Mouse (Mus musculus) cerebellum, adult 9-10 months (tissue): ENCODE data around the gene Susd2.

Experiments used
- DNase-seq: peaks from one replicate; pipeline ENCODE4 v3.0.0; 2022

Susd2 gene

DNA sequence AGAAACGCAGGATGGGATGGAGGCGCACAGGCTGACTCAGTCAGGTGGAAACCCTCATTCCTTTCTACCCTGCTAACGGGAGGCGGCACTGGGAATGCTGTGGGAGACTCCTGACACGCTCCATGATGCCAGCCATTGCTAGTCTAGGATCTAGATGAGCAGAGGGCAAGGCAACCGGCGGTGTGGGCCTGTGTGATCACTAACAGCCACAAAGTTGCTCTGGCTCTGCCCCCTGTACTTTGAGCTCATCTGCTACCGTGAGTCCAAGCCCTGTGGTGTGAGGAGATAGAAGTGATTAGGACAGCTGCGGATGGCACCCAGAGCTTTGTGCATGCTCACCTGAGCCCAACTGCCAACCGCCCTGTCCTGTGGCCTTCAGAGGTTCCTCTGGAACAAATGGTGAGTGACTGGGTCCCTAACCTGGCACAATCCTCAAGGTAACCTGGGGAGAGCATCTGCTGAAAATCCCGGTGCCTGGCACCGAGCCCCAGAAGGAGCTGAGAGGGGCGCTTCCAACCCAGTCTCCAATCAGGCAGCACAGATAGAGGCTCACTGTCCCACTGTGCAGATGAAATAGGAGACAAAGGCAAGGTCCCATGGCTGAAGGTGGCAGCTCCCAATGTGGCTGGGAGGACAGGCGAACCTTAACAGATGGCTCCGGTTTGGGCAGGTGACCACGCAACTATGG, 7.7 kb upstream of the Susd2 start:
- no peak for DNase-seq

DNA sequence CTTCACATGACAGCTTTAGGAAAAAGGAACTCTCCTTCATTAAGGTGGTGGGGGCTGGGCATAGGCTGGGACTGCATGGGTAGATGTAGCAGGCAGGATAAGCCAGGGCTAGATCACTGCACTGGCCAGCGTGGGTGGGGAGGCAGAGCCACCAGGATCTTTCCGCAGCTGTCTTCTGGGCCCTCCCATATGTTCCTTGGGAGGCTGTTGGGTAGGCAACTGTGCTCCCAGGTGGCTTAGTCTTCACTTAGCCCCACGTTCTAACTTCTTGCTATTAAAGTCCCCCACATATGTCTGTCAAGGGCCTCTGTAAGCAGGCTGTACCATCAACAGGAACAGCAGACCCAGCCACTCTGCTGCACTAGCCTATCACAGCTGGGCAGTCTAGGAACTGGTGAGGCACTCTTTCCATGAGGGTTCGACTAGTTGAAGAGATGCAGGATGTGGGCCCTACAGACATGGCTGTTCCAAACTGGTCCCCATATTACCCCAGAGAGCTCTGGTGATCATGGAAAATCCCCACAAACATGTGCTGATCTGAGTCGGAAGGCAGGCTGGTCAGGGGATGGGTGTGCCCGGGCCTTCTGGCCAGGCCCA, 6.6 kb upstream of the Susd2 start:
- no peak for DNase-seq

DNA sequence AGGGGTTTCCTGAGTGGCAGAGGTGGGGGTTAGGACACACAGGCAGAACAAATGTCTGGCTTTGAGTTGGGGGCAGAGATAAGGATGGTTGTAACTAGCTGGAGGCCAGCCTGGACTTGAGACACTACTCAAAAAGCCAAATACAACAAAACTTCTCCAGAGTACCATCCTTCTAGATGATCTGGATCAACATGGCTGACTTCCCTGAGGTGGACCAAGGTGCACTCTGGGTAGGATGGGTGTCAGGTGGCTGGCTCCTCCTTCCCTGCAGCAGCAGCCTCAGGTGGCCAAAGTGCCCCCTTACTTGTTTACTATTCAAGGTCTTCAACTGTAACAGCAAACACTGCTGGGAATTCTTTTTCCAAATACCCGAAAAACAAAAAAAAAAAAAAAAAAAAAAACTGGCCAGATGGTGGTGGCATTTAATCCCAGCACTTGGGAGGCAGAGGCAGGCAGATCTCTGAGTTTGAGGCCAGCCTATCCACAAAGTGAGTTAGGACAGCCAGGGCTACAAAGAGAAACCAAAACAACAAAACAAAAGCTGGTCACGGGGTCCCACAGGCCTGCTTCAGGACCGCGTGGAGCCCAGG, 5.7 kb upstream of the Susd2 start:
- DNase-seq, result no peak

DNA sequence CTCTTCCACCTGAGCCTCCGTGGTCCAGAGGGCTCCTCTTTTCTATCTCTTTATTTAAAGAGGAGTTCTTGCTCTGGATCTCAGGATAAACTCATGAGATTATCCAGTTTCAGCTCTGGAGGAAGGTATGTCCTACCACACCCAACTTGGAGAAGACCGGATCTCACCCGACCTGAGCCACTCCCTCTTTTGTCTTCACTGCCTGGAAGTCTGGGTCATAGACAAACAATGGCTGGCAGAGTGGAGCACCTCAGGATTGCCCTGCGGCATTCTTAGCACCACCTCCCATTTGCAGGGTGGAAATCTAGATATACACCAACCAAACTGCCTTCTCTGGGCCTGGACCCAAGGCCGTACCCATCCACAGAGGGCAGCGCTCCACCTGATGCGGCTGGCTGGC, 5.2 kb upstream of the Susd2 start:
- no peak for DNase-seq

DNA sequence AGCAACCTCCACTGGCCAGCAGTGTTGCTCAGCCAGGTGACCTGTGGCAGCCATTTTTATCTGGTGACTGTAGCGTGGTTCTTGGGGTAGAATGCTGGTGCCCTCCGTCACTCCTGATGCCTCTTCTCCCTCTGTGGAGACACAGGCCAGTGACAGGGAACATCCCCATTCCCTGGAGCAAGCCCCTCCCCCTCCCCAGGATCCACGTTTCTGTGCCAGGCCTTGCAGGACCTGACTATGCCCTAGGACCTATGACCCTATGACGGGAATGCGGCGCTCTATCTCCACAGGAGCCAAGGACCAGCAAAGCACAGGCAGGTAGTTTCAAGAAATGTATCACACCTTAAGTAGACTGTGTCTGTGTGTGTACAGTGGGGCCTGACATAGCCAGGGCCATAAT, 4.3 kb upstream of the Susd2 start:
- DNase-seq, result no peak

DNA sequence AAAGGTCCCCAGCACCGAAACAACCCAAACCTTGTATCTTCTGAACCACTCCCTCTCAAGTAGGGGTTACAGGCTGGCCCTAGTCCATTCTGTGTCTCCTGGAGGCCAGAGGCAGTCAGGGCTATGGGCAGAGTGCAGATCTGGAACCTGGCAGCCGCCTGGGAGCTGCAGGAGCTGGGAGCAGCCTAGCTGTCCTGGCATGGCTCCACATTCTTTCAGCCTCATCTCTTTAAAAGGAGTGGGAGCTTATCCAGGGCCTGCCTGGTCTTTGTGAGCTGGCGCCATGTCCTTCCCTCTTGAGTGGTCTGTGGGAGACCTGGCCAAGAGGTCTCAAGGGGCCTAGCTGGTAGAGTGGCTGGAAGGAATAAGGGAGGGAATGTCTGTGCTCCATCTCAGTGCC, 3.6 kb upstream of the Susd2 start:
- peak; percentile 70 for DNase-seq

DNA sequence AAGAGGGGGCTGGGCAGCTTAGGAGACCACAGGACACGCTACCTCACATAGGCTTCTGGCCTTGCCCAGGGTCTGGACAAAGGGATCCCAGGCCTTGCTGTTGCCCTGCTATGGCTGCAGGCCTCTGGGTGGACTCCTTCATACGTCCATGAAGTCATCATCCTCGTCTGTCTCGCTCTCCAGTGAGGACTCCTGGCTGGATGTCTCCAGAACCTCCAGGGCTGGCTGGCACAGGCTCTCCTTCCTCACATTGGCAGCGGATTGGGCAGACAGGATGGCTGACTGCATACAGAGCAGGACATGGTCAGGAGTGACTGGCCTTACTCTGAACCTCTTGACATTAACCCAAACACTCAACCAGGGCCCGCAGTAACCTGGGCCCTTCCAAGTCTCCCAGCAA, 2.6 kb upstream of the Susd2 start:
- peak; percentile 60 for DNase-seq

DNA sequence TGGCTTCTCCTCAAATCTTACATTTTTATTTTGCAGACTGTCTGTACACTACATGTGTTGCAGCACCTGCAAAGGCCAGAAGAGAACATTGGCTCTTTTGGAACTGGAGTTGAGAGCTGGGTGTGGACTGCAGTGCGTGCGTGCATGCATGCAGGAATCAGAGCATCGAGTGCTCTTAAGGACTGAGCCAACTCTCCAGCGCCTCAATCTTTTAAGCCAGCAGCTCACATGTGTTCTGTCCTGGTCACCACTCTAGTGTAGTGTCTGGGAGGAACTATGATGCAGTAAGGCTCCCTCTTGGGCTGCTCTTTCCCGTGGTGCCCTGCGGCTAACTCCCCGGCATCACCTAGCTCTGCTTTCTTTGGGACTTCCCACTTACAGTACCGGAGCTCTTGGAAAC, 1.8 kb upstream of the Susd2 start:
- peak; percentile 32 for DNase-seq

DNA sequence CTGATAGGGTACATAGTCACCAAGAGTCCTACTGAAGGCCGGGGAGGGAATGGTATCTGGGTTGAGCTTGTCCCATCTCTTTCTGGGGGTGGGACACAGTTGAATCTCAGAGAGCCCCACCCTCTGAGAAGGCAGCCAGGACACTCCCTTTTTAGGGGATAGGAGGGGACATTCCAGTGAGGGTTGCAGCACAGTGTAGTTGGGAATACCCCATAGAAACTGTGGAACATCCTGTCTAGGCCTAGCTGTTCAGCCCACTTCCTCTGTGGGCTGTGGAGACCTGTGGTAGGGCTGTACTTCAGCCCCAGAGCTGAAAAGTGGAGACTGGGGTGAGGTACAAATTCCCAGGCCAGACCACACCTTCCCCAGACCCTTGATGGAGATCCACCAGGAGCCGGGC, 917 bp downstream of the Susd2 start:
- no peak for DNase-seq

DNA sequence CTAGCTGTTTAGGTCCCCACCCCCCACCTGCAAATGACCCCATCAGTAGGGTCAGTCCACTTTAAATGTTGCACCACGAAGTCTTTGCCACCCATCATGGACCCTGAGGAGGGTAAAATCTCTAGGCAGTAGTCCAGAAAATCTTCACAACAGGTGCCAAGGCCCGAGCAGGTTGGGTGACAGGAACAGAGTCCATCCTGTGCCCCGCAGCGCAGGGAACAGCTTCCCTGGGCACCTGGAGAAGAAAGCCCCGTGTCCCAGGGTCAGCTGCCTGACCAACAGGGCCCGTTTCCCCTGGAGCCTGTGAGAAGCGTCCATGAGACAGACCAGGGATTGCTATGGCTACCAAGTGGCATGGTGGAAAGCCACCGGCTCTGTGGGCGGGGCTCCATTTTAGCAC, 1.4 kb downstream of the Susd2 start:
- peak; percentile 57 for DNase-seq

DNA sequence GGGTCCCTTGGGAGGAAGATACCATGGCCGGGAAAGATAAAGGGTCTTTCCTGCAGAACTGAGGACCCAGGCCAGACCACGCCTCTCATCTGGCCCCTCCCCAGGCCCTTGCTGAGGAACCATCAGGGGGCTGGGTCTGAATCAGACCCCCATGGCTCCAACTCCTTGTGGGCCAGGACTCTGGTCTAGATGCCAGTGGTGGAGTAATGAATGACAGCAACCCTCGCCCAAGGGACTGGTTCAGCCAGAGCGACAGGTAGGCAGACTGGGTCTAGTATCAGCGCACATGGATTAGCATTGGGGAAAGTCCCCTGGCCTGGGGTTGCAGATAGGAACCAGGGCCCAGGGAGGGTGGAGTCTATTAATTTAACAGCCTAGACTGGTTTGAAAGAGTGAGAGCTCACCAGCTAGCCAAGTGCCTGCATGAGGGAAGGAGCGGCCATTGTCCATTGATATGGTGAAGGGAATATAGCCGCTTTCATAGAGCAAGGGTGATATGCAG, 2.0 kb downstream of the Susd2 start:
- peak; percentile 51 for DNase-seq

DNA sequence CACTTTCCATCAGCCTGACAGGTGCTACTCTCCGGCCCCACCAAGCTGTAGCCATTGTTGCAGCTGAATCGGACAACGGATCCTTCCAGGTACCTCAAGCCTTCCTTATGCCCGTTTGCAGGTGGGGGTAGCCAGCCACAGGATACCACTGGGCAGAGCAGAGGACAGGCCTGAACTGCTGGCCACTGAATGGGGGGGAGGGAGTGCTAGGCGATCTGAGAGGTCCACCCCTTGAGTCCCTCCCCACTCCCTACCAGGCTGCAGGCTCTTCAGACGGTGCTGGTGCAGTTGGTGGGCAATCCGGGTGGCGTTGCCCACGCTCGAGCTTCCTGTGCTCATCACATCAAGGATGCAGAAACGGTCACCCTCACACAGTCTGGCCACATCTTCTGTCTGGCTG, 6.1 kb downstream of the Susd2 start:
- peak; percentile 22 for DNase-seq

DNA sequence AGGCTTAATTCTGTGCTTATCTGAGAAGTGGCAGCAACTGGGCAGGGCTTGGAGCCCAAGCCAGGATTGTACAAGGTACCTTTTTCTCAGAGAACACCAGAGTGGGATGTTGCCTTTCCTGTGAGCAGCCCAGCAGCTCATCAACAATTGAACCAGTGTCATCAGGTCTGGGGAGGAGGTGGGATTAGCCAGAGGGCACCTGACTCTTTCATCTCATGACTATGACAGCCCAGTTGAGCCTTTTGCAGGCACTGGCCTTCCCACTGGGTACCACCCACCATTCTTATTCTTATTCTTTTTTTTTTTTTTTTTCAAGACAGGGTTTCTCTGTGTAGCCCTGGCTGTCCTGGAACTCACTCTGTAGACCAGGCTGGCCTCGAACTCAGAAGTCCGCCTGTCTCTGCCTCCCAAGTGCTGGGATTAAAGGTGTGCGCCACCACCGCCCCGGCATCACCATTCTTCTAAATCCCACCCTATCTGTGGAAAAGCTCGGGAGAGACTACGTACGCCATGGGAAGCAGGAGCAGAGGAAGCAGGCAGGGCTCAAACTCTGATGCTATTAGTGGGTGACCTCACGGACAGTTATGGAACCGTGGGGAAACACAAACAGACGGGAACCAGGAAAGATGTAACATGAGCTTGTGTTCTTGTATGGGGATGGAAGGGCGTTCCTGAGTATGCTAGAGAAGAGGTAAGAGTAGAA, 7.6 kb downstream of the Susd2 start:
- DNase-seq, result peak; percentile 24

DNA sequence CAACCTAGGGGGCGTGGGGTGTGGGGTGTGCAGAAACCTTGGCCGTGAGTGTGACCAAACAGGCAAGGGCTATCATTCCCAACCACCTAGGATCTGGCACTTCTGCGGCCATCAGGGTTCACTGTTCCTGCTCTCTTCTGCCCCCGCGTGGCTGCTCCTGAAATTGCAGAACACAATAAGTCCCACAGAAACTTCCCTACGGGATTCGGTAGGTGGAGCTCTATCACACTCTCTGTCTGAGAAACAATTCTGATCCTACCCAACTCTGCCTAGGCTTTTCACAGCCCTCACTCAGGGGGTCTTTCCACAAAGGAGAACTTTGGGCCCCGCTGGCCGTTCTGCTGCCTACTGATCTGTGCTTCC, 8.1 kb downstream of the Susd2 start:
- DNase-seq, result peak; percentile 95

DNA sequence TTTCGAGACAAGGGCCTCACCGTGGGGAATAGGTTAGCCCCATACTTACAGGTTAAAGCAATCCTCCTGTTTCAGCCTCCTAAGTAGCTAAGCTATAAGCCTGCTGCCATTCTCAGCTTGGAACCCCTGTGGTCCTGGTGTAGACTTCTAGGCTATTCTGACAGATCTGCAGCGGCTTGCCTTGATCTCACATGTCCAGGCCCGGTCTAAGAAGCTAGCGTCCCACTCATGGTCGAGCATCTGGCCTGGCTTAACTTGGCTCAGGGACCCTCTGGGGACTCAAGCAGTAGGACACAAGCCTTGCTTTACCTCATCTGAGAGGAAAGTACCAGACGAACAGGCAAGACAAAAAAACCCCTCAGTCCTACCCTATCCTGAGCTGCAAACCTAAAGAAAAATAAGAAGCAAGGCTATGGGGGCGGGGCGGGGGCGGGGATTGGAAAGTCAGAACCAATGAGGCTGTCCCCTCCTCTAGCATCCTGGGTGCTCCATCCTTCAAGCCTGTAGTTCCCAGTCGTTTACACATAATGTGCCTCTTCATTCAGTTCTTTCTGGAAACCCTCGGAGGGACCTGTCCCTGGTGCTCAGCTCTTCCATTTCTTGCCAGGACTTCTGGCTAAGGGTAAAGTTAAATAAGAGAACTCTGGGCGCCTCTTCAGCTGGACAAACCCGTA, 8.7 kb downstream of the Susd2 start:
- DNase-seq, result peak; percentile 37

DNA sequence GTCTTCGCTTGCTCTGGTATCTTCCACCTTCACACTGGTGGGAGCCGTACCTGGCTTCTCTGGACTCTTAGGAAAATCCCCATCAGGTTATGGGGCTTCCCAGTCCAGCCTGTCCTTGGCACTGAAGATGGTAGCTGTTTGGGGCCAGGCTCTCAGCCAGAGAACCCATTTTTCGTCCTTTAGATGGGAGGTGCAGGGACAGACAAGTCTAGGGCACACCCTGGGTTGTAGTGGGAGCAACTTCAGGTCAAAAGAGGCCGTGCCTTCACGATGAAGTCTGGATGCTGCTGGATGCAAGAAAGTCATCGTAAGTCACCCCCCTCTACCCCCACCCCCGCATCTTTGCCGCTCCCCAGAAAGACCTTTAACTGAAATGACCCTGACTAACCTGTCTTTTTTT, 9.2 kb downstream of the Susd2 start:
- DNase-seq, result peak; percentile 26

DNA sequence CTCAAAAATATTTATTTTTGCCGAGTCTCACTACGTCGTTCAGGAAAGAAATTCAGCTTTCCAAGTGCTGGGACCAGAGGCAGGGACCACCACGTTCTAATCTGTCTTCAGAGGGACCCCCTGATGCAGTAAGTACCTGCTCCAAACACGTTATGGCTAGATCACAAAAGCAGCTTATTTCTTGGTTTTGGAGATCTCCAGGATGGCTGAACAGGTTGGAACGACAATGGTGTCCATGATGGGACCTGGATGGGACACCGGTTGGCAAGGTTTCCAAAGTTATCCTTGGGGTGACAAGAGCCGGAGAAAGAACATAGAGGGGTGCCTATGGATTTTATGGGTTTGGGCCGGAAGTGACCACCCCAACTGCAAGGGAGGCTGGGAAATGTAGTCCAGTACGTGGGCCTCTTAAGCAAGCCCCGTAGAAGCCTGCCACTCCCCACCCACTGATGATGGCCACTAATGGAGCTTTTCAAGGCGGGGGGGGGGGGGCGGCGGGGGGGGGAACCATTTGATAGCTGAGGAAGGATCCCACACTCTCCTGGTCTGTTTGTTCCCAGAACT, 10.2 kb downstream of the Susd2 start:
- DNase-seq, result peak; percentile 5

DNA sequence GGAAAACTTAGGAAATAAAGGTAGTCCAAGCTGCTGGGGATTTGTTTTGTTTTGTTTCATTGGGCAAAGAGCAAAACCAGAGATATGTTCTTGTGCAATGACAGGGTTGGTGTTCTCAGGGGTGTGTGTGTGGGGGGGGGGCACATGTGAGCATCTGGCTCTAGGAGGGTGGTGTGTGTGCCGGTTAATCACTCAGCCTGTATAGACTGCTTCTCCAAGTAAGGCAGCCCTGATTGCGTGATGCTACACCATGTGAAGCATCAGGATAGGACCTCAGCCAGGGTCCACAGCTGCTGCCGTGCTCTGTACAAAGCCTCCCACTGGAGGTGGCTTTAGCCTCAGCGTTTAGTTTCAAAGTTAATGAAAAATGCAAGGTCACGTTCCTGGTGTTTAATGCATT, 10.8 kb downstream of the Susd2 start:
- DNase-seq, result no peak

DNA sequence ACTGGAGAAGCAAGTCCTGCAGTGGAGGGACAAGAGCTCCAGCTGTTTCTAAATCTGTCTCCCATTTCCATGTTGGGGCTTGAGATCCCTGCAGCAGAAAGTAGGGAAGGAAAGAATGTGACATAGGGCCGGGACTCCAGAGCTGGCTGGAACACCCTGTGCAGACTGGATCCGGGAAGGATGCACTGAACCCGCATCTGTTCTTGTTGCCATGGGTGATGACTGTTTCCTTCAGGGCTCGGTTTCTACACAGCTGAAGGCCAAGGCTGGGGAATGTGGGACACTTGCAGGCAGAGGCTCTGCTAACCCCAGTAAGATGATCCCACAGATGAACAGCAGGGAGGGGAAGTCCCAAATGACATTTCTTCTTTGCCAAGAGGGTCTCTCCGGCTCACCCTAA, 11.2 kb downstream of the Susd2 start:
- peak; percentile 7 for DNase-seq

DNA sequence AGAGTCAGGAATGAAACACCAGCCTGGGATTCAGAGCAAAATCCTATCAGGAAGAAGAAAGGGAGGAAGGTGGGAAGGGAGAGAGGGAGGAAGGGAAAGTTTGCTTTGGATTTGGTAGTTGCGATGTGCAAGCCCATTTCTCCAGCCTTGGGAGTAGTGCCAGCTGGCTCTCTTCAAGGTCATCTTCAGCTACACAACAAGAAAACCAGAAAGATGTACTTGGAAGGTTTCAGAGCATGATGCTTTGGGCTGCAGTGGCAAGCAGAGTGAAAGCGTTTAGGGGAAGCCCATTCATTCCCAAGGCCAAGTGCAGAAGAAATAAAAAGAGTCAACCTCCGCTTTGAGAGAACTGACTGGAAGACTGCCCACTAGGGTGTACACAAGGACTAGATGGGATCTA, 16.3 kb downstream of the Susd2 start:
- no peak for DNase-seq

DNA sequence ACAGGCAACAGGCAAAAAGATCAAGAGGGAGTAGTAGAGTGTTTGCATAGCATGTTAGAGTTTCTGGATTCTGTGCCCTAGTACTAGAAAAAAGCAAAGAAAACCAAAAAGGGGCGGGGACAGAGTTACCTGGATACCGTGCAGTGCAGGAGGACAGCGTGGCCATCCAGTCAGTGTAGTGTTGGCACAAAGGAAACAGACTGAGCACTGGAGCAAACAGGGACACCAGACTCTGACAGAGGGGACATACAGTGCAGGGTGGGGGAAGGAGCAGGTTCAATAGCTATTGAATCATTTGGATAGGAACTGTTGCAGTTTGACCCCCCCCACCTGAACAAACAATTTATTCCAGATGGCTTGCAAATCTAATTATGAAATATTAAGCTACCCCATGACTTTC, 16.8 kb downstream of the Susd2 start:
- DNase-seq, result no peak

DNA sequence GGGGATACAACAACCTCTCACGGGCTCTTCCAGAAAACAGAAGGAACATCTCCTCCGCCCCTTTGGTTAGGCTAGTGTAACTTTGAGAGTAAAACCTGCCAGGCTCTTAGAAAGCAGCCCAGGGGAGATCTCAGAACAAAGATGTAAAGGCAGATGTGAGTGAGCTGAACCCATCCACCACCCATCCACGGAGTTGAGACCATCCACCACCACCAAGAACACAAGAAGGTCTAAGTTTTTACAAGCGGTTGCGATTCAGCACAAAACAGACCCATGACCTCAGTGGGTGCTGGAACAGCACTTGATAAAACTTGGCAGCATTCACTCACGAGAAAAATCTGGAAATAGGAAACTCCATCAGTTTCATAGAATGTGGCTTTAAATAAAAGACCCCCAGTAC, 17.9 kb downstream of the Susd2 start:
- DNase-seq, result no peak

DNA sequence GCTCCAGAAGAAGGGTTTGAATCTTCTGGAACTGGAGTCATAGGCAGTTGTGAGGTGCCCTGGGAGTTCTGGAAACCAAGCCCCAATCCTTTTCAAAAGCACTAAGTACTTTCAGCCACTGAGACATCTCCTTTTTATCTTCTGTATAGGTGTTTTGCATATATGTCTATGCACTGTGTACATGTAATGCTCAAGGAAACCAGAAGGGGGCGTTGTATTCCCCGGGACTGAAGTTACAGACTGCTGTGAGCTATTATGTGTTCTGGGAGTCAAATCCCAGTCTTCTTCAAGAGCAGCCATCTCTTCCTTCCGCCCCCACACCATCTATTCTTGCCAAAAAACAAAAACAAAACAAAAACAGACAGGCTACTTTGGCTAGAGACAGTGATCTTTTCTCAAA, 23.0 kb downstream of the Susd2 start:
- DNase-seq, result no peak
